Mouse (Mus musculus): ENCODE results near the gene Slc47a1. TPM values are rescaled to one million over a fixed set of nuclear protein-coding genes. Genes with fewer than 3 reads are reported as not detected.
A peak's percentile ranks its signal among the peaks of the same experiment; 100 is the strongest.
"Not testable (repeated sequence)": the region's sequence is repeated elsewhere in the genome, so short reads cannot be mapped to it uniquely, and the experiment has no call there.

Slc47a1 gene
- polyA plus RNA-seq, 1 experiment from 2014 or later: 0.76 TPM

DNA sequence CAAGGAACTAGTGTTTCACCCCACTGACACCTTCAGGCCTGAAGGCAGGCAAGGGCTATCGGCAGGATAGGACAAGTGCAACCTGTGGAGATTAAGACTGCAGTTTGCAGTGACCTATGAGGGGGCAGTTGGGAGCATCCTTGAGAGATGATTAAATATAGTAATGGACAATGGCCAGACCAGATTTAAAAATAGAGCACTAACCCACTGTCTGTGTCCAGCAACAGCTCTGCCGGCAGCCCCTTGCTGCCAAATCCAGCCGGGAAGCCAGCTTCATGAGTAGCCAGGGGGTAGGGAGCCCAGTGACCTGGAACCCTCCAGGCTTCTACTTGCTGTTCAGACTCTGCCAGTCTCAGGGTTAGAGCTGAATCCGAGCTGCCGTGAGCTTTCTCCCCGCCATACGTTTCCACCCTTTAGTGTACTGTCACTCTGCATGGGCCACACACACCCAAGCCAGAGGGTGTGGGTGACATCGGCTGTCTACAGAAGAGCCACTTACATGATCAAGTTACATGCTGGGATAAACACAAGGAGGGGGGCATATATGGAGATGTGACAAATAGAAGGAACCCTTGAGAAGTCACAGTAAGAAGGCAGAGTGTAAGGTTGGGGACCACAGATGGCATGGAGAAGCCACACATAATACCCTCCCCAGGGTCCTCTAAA is 22.7 kb upstream of the Slc47a1 start:
- Histone ChIP-seq H3K4me2 (no peak overlapping the region), H3K27ac (ENCODE audit: low read depth) (no peak overlapping the region), H3K4me1 (ENCODE audit: insufficient read depth) (no peaks in the 10 kb centered on the region), H3K9ac (no peak overlapping the region), H3K9me3 (ENCODE audit: low read depth, low read length) (no peaks in the 10 kb centered on the region), H3K4me3 (ENCODE audit: low read depth, low read length) (no peak overlapping the region), H3K36me3 (ENCODE audit: insufficient read depth) (no peaks in the 10 kb centered on the region), H3K27me3 (ENCODE audit: insufficient read depth, low read length) (no peaks in the 10 kb centered on the region)
- ATAC-seq (ENCODE audit: insufficient read depth) (no peak), DNase-seq (no peak)
- TF ChIP-seq CTCF (IDR thresholded peaks at IDR 0.05; ENCODE audit: low read depth): no peak
- WGBS: 61% methylated on average over 8 of the region's 8 CpGs

DNA sequence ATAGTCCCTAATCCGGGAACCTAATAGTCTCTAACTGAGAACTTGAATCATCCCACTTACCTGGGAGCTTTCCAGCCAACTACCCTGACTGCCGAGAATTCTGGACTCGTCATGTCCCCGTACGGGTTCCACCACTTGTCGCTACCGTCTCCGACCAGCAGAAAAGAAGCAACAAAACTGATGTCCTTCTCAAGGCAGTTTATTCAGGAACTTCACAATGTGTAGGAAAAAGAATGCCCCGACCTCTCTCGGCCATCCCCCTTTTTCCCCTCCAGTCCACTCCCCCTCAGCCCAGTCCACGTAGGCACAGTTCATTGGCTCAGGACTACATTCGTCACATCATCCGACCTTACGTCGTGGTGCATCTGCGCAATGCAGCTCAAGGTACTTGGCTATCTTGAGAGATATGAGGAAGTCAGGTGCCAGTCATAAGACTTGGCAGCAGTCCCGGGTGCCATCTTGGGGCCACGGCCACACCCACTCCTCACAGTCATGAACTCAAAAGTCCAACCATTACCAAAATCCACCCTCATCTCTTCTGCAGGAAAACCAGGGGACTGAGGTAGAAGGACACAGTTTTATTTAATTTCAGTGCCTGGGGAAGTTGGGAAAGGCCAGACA is 19.4 kb upstream of the Slc47a1 start:
- H3K36me3 ChIP-seq (ENCODE audit: insufficient read depth); H3K4me3 ChIP-seq (ENCODE audit: low read depth, low read length); H3K9ac ChIP-seq; H3K9me3 ChIP-seq (ENCODE audit: low read depth, low read length); DNase-seq; H3K4me1 ChIP-seq (ENCODE audit: insufficient read depth); ATAC-seq (ENCODE audit: insufficient read depth); H3K4me2 ChIP-seq; H3K27me3 ChIP-seq (ENCODE audit: insufficient read depth, low read length); H3K27ac ChIP-seq (ENCODE audit: low read depth): not testable (repeated sequence)
- WGBS: 93% methylated on average over 18 of the region's 18 CpGs

DNA sequence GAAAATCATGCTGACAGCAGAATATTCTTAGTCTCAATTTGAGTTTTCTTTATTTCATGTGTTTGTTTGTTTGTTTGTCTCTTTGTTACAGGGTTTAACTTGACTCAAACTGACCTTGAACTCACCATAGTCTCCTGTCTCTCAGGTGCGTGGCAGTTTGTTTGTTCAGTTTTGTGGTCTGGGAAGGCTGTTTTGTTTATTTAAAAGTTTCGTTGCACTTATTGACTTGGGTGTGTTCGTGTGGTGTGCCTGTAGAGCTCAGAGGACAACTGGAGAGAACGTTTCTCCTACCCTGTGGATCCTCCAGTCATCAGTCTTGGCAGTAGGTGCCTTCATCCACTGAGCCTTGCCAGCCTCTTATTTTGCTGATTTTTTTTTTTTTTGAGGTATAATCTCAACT is 10.8 kb upstream of the Slc47a1 start:
- ATAC-seq (ENCODE audit: insufficient read depth): no peak
- 58% methylated on average over 4 of the region's 4 CpGs for WGBS

DNA sequence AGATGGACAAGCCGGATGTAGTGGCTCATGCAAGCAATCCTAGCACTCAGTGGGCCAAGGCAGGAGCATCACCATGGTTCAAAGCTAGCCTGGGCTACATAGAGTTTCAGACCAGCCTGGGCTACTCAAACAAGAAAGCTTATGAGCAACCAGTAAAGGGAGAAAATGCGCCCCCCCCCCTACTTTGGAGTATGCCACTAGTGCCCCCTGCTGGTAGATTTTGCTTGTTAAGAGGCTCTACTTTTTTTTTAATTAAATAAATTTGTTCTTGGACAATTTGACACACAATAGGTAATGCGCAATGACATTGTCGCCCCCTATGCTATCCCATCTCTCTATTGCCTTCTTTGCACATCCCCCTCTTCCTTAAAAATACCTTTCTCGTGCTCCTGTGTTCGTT is 9.9 kb upstream of the Slc47a1 start:
- Histone ChIP-seq H3K27me3 (ENCODE audit: insufficient read depth, low read length) (no peaks in the 10 kb centered on the region), H3K36me3 (ENCODE audit: insufficient read depth) (no peaks in the 10 kb centered on the region), H3K9ac (no peak overlapping the region), H3K4me1 (ENCODE audit: insufficient read depth) (no peaks in the 10 kb centered on the region), H3K4me3 (ENCODE audit: low read depth, low read length) (no peak overlapping the region), H3K9me3 (ENCODE audit: low read depth, low read length) (no peaks in the 10 kb centered on the region), H3K4me2 (no peak overlapping the region), H3K27ac (ENCODE audit: low read depth) (no peak overlapping the region)
- DNase-seq: peak; percentile 78
- WGBS: 61% methylated on average over 6 of the region's 6 CpGs
- no peak for ATAC-seq (ENCODE audit: insufficient read depth)
- TF ChIP-seq CTCF (IDR thresholded peaks at IDR 0.05; ENCODE audit: low read depth): peak; percentile 65

More for the DNA sequence above, 10.8 kb upstream of the Slc47a1 start:
- TF ChIP-seq CTCF (IDR thresholded peaks at IDR 0.05; ENCODE audit: low read depth): no peak
- no peak for DNase-seq
- Histone ChIP-seq H3K9ac (no peak overlapping the region), H3K9me3 (ENCODE audit: low read depth, low read length) (no peaks in the 10 kb centered on the region), H3K4me1 (ENCODE audit: insufficient read depth) (no peaks in the 10 kb centered on the region), H3K27me3 (ENCODE audit: insufficient read depth, low read length) (no peaks in the 10 kb centered on the region), H3K4me3 (ENCODE audit: low read depth, low read length) (no peak overlapping the region), H3K4me2 (no peak overlapping the region), H3K36me3 (ENCODE audit: insufficient read depth) (no peaks in the 10 kb centered on the region), H3K27ac (ENCODE audit: low read depth) (no peak overlapping the region)

DNA sequence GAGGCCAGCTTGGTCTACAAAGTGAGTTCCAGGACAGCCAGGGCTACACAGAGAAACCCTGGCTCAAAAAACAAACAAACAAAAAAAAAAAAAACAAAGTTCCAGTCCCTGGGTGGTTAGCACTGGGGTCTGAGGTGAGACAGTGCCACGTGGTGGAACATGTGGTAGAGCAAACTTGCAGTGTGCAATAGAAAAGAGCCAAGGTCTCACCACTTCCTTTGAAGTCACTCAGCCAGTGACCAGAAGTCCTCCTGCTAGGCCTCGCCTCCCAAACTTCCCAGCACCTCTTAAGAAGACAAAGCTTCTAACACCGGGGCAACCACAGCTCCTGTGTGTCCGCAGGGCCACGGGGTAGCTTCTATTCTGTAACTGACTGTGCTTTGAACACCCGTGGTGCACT is 9.1 kb upstream of the Slc47a1 start:
- DNase-seq (no peak), ATAC-seq (ENCODE audit: insufficient read depth) (no peak)
- H3K9me3 ChIP-seq (ENCODE audit: low read depth, low read length): no peaks in the 10 kb centered on the region
- H3K4me3 ChIP-seq (ENCODE audit: low read depth, low read length): no peak overlapping the region
- no peak overlapping the region for H3K9ac ChIP-seq
- no peaks in the 10 kb centered on the region for H3K36me3 ChIP-seq (ENCODE audit: insufficient read depth)
- WGBS: 57% methylated on average over 6 of the region's 6 CpGs
- no peaks in the 10 kb centered on the region for H3K4me1 ChIP-seq (ENCODE audit: insufficient read depth)
- H3K4me2 ChIP-seq: no peak overlapping the region
- TF ChIP-seq CTCF (IDR thresholded peaks at IDR 0.05; ENCODE audit: low read depth): no peak
- H3K27ac ChIP-seq (ENCODE audit: low read depth): no peak overlapping the region
- no peaks in the 10 kb centered on the region for H3K27me3 ChIP-seq (ENCODE audit: insufficient read depth, low read length)

DNA sequence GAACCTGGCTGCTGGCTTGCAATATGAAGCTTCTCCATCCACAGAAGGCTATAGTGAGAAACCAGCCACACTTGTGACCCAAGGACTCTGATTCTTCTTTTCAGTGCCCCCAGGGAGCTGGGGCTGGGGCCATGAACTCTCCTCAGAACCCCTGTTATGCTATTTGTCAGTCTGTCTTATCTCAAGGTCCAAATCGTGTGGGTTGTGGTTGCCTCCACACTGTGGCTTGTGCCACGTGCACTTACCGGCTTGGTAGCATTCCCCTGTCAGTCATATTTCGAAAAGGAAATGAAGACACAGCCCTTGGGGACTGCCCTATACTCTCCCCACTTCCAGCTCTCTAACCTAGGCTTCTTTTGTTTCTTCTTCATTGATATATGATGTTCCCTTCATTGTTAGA is 7.6 kb upstream of the Slc47a1 start:
- TF ChIP-seq CTCF (IDR thresholded peaks at IDR 0.05; ENCODE audit: low read depth): no peak
- no peaks in the 10 kb centered on the region for H3K9me3 ChIP-seq (ENCODE audit: low read depth, low read length)
- no peak overlapping the region for H3K9ac ChIP-seq
- ATAC-seq (ENCODE audit: insufficient read depth) (no peak), DNase-seq (no peak)
- no peaks in the 10 kb centered on the region for H3K36me3 ChIP-seq (ENCODE audit: insufficient read depth)
- no peak overlapping the region for H3K4me2 ChIP-seq
- H3K4me3 ChIP-seq (ENCODE audit: low read depth, low read length): no peak overlapping the region
- H3K4me1 ChIP-seq (ENCODE audit: insufficient read depth): no peaks in the 10 kb centered on the region
- no peak overlapping the region for H3K27ac ChIP-seq (ENCODE audit: low read depth)
- WGBS: 71% methylated on average over 4 of the region's 4 CpGs
- no peaks in the 10 kb centered on the region for H3K27me3 ChIP-seq (ENCODE audit: insufficient read depth, low read length)

DNA sequence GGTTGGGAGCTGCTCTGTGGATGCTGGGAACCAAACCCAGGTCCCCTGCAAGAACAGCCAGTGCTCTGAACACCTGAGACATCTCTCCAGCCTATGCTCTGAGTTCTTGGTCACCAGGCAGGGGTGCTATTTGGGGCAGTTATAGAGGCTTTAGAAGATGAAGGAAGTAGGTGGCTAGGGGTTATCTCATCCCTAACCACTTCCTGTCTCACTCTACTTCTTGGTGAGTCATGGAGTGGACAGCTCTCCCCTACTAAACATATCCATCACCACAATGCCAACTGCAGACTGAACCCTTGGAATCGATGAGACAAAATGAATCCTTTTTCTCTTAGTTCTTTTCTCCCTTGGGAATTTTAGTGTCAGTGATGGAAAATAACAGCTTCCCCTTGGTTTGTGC is 3.1 kb upstream of the Slc47a1 start:
- H3K4me2 ChIP-seq: no peak overlapping the region
- 85% methylated on average over 1 of the region's 1 CpGs for WGBS
- H3K27ac ChIP-seq (ENCODE audit: low read depth): no peak overlapping the region
- TF ChIP-seq CTCF (IDR thresholded peaks at IDR 0.05; ENCODE audit: low read depth): no peak
- H3K27me3 ChIP-seq (ENCODE audit: insufficient read depth, low read length): peaks cover 23% of the 10 kb centered on the region
- no peak for ATAC-seq (ENCODE audit: insufficient read depth)
- H3K9me3 ChIP-seq (ENCODE audit: low read depth, low read length): no peaks in the 10 kb centered on the region
- H3K4me1 ChIP-seq (ENCODE audit: insufficient read depth): no peaks in the 10 kb centered on the region
- no peak overlapping the region for H3K4me3 ChIP-seq (ENCODE audit: low read depth, low read length)
- DNase-seq: no peak
- no peaks in the 10 kb centered on the region for H3K36me3 ChIP-seq (ENCODE audit: insufficient read depth)
- H3K9ac ChIP-seq: no peak overlapping the region

All from lung, embryonic 14.5 days (tissue).